ENCODE assay signal across 8 mouse cellular contexts in the genomic region with DNA sequence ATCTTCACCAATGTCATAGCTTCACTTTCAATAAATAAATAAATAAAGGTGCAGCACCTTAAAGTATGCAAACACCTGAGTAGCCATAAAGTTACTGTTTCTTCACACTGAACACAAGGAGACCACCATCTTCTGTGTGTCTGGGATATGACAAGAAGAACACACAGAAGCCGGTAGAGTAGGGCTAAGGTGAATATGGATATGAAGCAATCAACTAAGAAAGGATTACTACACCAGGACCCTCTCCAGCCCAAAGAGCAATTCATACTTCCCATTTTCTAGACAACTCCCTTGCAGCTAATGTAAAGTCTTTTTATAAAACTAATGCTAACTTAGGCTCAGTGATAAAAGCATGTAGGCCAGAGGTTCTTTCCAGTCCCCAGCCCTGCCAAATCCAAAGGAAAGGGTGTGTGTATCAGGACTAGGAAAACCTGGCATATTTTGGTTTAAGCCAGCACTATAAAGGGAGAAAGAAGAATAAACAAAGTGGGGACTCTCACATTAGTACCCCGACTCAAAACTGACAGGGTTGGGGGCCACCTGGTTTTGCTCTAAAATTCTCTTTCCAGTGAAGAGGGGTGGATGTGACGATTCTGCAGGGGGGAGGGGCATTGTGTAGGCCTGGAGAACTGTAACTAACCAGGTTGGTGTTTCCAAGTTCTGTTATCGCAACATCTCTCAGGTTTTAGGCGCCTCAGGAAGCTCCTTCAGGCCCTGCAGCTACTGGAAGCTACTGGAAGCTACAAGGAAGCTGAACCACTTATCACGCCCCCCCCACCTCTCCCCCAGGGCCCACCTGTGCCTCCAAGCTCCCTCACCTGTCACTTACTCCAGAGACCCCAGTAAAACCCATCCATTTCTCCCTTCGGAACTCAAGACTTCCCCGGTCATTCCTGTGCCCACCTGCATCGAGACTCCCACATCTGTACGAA. TPM values are rescaled to one million over a fixed set of nuclear protein-coding genes. Genes with fewer than 3 reads are reported as not detected.
DNase-seq lines count a peak whose midpoint lies in the region; ATAC-seq lines count a peak whose summit lies in the region.

No protein-coding gene starts in this region.

- no peaks in the 10 kb centered on the region for H3K27me3 ChIP-seq in erythroblast, embryonic 14.5 days (ENCODE audit: control insufficient read depth)
- no peaks in the 10 kb centered on the region for H3K27me3 ChIP-seq in heart, embryonic 15.5 days
- no peaks in the 10 kb centered on the region for H3K27me3 ChIP-seq in limb, embryonic 11.5 days (ENCODE audit: control insufficient read depth, insufficient read depth, low read length)
- H3K27me3 ChIP-seq in midbrain, embryonic 11.5 days (ENCODE audit: control insufficient read depth, insufficient read depth, low read length), result no peaks in the 10 kb centered on the region

- no peak for ATAC-seq in erythroblast, adult 5-6 weeks (replicated peaks; ENCODE audit: low FRiP score, poor library complexity, severe bottlenecking)
- ATAC-seq in heart, embryonic 15.5 days (replicated peaks; ENCODE audit: insufficient number of reproducible peaks, insufficient read depth, low FRiP score, low read depth), result no peak
- no peak for ATAC-seq in limb, embryonic 11.5 days (ENCODE audit: insufficient number of reproducible peaks, low FRiP score, low TSS enrichment, low read depth)
- no peak for ATAC-seq in midbrain, embryonic 11.5 days (ENCODE audit: low FRiP score)

- H3K36me3 ChIP-seq in erythroblast, embryonic 14.5 days (ENCODE audit: control insufficient read depth), result peaks cover 20% of the 10 kb centered on the region
- peaks cover 17% of the 10 kb centered on the region for H3K36me3 ChIP-seq in heart, embryonic 15.5 days
- H3K36me3 ChIP-seq in limb, embryonic 11.5 days (ENCODE audit: control insufficient read depth, insufficient read depth, low read length), result peaks cover 4% of the 10 kb centered on the region; the same call in 1 of the 2 replicates
- H3K36me3 ChIP-seq in midbrain, embryonic 11.5 days (ENCODE audit: control insufficient read depth, insufficient read depth, low read length), result no peaks in the 10 kb centered on the region

- H3K27ac ChIP-seq in heart, embryonic 15.5 days, result peak overlapping the region; percentile 89
- H3K27ac ChIP-seq in limb, embryonic 11.5 days (replicated peaks; ENCODE audit: low read depth, low read length), result no peak overlapping the region
- H3K27ac ChIP-seq in midbrain, embryonic 11.5 days (ENCODE audit: low read depth, low read length), result no peak overlapping the region; the same call in 1 of the 2 replicates

- 40% methylated on average over 10 of the region's 10 CpGs for WGBS in heart, embryonic 15.5 days
- WGBS in limb, embryonic 11.5 days, result 56% methylated on average over 10 of the region's 10 CpGs
- WGBS in midbrain, embryonic 11.5 days, result 63% methylated on average over 10 of the region's 10 CpGs

- H3K4me1 ChIP-seq in erythroblast, embryonic 14.5 days (ENCODE audit: control insufficient read depth), result peaks cover 66% of the 10 kb centered on the region
- H3K4me1 ChIP-seq in heart, embryonic 15.5 days (replicated peaks), result peaks cover 20% of the 10 kb centered on the region
- H3K4me1 ChIP-seq in limb, embryonic 11.5 days (ENCODE audit: control insufficient read depth, insufficient read depth, low read length), result peaks cover 5% of the 10 kb centered on the region; the same call in 1 of the 2 replicates
- H3K4me1 ChIP-seq in midbrain, embryonic 11.5 days (ENCODE audit: control insufficient read depth, insufficient read depth, low read length), result peaks cover 7% of the 10 kb centered on the region

- peak overlapping the region; percentile 93 for H3K4me3 ChIP-seq in erythroblast, embryonic 14.5 days (replicated peaks)
- peak overlapping the region; percentile 89 for H3K4me3 ChIP-seq in heart, embryonic 15.5 days
- H3K4me3 ChIP-seq in limb, embryonic 11.5 days (ENCODE audit: low read depth, low read length), result peak overlapping the region; percentile 80
- H3K4me3 ChIP-seq in midbrain, embryonic 11.5 days (ENCODE audit: low read depth, low read length), result peak overlapping the region; percentile 70

- peak; percentile 28 to 31 for DNase-seq in cerebellum, postnatal 14 days
- no peak for DNase-seq in limb, embryonic 11.5 days (ENCODE audit: low spot score)
- DNase-seq in midbrain, embryonic 11.5 days (ENCODE audit: low spot score, missing footprints), result no peak
- DNase-seq in thymus, postnatal 25 days, result peak; percentile 12
- no peak for DNase-seq in gastrocnemius, postnatal 14 days

- intact Hi-C loops in gastrocnemius, postnatal 14 days (cut with DNase I; ENCODE audit: low total_unique reads), result no loop called here

- peak overlapping the region; percentile 82 for H3K9ac ChIP-seq in heart, embryonic 15.5 days
- H3K9ac ChIP-seq in limb, embryonic 11.5 days (ENCODE audit: low read length), result peak overlapping the region; percentile 73
- peak overlapping the region; percentile 78 for H3K9ac ChIP-seq in midbrain, embryonic 11.5 days (ENCODE audit: low read length)

- H3K9me3 ChIP-seq in erythroblast, embryonic 14.5 days (ENCODE audit: control insufficient read depth, low read length), result no peaks in the 10 kb centered on the region
- H3K9me3 ChIP-seq in heart, embryonic 15.5 days (replicated peaks), result no peaks in the 10 kb centered on the region
- no peaks in the 10 kb centered on the region for H3K9me3 ChIP-seq in limb, embryonic 11.5 days (ENCODE audit: control insufficient read depth, low read length)
- no peaks in the 10 kb centered on the region for H3K9me3 ChIP-seq in midbrain, embryonic 11.5 days (ENCODE audit: control insufficient read depth, low read length)

- peak overlapping the region; percentile 74 for H3K4me2 ChIP-seq in heart, embryonic 15.5 days
- H3K4me2 ChIP-seq in limb, embryonic 11.5 days (ENCODE audit: low read depth, severe bottlenecking), result peak overlapping the region; percentile 74
- peak overlapping the region; percentile 73 for H3K4me2 ChIP-seq in midbrain, embryonic 11.5 days

RNA-seq across cellular contexts. Expression of a gene that starts 1.2 kb away (rescaled TPM):
- polyA plus RNA-seq in erythroblast, embryonic 14.5 days (2012), result 0.28 and 0.32 TPM in 2 replicates
- 26.8 and 30.0 TPM in 2 replicates for total RNA-seq in erythroblast, adult 5-6 weeks (2015; ENCODE audit: low replicate concordance)
- 32.8 and 56.3 TPM in 2 replicates for total RNA-seq in erythroblast, adult 5-6 weeks (2017; ENCODE audit: low replicate concordance)
- polyA plus RNA-seq in heart, embryonic 15.5 days (2015; fragmentation: Nextera tagmentation; extraction: Ambion mirVana), result 55.5 and 60.5 TPM in 2 replicates
- polyA plus RNA-seq in limb, embryonic 11.5 days (2014; fragmentation: Nextera tagmentation; extraction: Ambion mirVana), result 46.1 and 54.5 TPM in 2 replicates
- 58.3 and 61.7 TPM in 2 replicates for polyA plus RNA-seq in midbrain, embryonic 11.5 days (2014; fragmentation: Nextera tagmentation; extraction: Ambion mirVana)
- 10 to 100 TPM; 42.6 to 43.0 TPM for total RNA-seq in gastrocnemius, postnatal 14 days (2021)

Comparison
In these comparisons a context has a peak if more than half of its experiments do, and no peak if none do; other contexts are left out.
1. DNase-seq: peak in cerebellum, postnatal 14 days (2 of 2) and thymus, postnatal 25 days (single experiment); none in limb, embryonic 11.5 days (single experiment), midbrain, embryonic 11.5 days (single experiment) and gastrocnemius, postnatal 14 days (single experiment).
2. RNA of a gene that starts 1.2 kb away (polyA plus RNA-seq): 58.3 to 61.7 TPM in midbrain, embryonic 11.5 days, 55.5 to 60.5 TPM in heart, embryonic 15.5 days and 46.1 to 54.5 TPM in limb, embryonic 11.5 days; 0.28 to 0.32 TPM in erythroblast, embryonic 14.5 days; every median in the first group is over 10 times any median in the second.
3. Peak in every context shown above with its lines, with median percentiles within 50 percentile points of each other: H3K4me3 ChIP-seq, H3K4me2 ChIP-seq and H3K9ac ChIP-seq.